Mouse (Mus musculus) erythroblast, embryonic 14.5 days (primary cell): ENCODE results near the gene Dnajb8.

Experiments used
- GATA1 ChIP-seq: IDR thresholded peaks from 2 replicates; pipeline ENCODE4 v1.6.1; 2012; ENCODE audit warnings: low read length, inconsistent platforms, mixed read lengths
- TAL1 ChIP-seq: IDR thresholded peaks from 3 replicates; pipeline ENCODE4 v1.6.1; 2012; ENCODE audit warnings: low read length, inconsistent platforms, mixed read lengths

GRCm38 (mm10) chr6:88190043-88190309 lies 32.1 kb upstream of the Dnajb8 start:
- TF ChIP-seq GATA1 (no peak), TAL1 (no peak)
